Mouse (Mus musculus) liver, embryonic 14.5 days (tissue): Measurements from ENCODE around the gene Tmem151b.

ENCODE experiments used
- CTCF ChIP-seq: IDR thresholded peaks from 2 replicates; pipeline ENCODE4 v1.5.1; 2016; ENCODE audit warnings: antibody characterized with exemption, low read depth, control low read depth
- EP300 ChIP-seq: IDR thresholded peaks from 2 replicates; pipeline ENCODE4 v1.6.1; 2016; ENCODE audit warnings: antibody characterized with exemption, low read depth

- no peak for TF ChIP-seq CTCF
- no peak for TF ChIP-seq EP300
Measured at GRCm38 (mm10) chr17:45550253-45550652, 776 bp upstream of the Tmem151b start.
